Mouse (Mus musculus): ENCODE data around the gene B2m. TPM values are rescaled to one million over a fixed set of nuclear protein-coding genes. Genes with fewer than 3 reads are reported as not detected.
"Not testable (repeated sequence)": the region's sequence is repeated elsewhere in the genome, so short reads cannot be mapped to it uniquely, and the experiment has no call there.

Gene B2m
- polyA plus RNA-seq (2015; fragmentation: Nextera tagmentation; extraction: Ambion mirVana): 112 and 119 TPM in 2 replicates

- no peaks in the 10 kb centered on the region for H3K36me3 ChIP-seq
- 0 out of 2 replicates have a peak, but pooled peaks cover 7% of the 10 kb centered on the region for H3K27me3 ChIP-seq
- no peaks in the 10 kb centered on the region for H3K9me3 ChIP-seq
- H3K4me2 ChIP-seq: peak within 1 kb of the TSS; percentile 94
- peaks cover 10% of the 10 kb centered on the region for H3K4me1 ChIP-seq (replicated peaks)
- peak within 1 kb of the TSS; percentile 65 for H3K4me3 ChIP-seq
- peak; percentile 98 for ATAC-seq (ENCODE audit: low FRiP score)
- WGBS: under 1% methylated on average over 40 of the region's 40 CpGs
- H3K9ac ChIP-seq: peak within 1 kb of the TSS; percentile 79
- H3K27ac ChIP-seq: peak within 1 kb of the TSS; percentile 73; the same call in 1 of the 2 replicates
These were observed at the start of gene B2m for GRCm38 (mm10) chr2:122147508-122148241. Gene B2m (plus strand): TSS chr2:122147686.

GRCm38 (mm10) chr2:122097686-122098085 lies 49.8 kb upstream of the B2m start:
- not testable (repeated sequence) for ATAC-seq (ENCODE audit: low FRiP score); H3K4me2 ChIP-seq; H3K4me1 ChIP-seq (replicated peaks); H3K4me3 ChIP-seq; H3K9ac ChIP-seq; H3K9me3 ChIP-seq; H3K27me3 ChIP-seq; H3K27ac ChIP-seq
- H3K36me3 ChIP-seq: peaks cover 93% of the 10 kb centered on the region
- WGBS: 84% methylated on average over 5 of the region's 5 CpGs

- H3K27ac ChIP-seq: no peak overlapping the region
- no peaks in the 10 kb centered on the region for H3K4me1 ChIP-seq (replicated peaks)
- no peak overlapping the region for H3K4me2 ChIP-seq
- H3K4me3 ChIP-seq: no peak overlapping the region
- no peak for ATAC-seq (ENCODE audit: low FRiP score)
- no peaks in the 10 kb centered on the region for H3K9me3 ChIP-seq
- peaks cover 79% of the 10 kb centered on the region for H3K36me3 ChIP-seq
- no peak overlapping the region for H3K9ac ChIP-seq
- no peaks in the 10 kb centered on the region for H3K27me3 ChIP-seq
These were observed 45.4 kb upstream of the B2m start for GRCm38 (mm10) chr2:122102070-122102469.

DNA sequence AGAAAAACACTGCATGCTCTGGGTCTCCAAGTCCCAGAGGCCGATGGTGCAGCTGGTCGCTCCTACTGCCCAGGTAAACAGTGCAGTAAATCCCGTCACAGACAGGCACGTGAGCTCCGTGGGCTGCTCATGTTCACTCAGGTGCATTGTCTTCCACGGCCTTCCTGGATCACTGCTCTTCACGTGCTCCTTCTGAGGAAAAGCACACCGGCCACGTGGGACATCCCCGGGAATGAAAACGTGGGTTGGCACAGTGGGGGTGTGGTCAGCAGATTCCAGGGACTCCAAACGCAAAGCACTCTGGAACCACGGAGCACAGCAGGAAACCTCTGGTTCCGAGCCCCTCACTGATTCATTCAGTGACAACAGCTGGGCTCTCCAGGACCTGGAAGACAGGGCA lies 39.4 kb upstream of the B2m start:
- WGBS: 86% methylated on average over 14 of the region's 14 CpGs

GRCm38 (mm10) chr2:122109714-122110113 lies 37.8 kb upstream of the B2m start:
- no peak overlapping the region for H3K9ac ChIP-seq
- 91% methylated on average over 4 of the region's 4 CpGs for WGBS
- peaks cover 69% of the 10 kb centered on the region for H3K36me3 ChIP-seq
- ATAC-seq (ENCODE audit: low FRiP score): no peak
- H3K27ac ChIP-seq: no peak overlapping the region
- H3K4me1 ChIP-seq (replicated peaks): no peaks in the 10 kb centered on the region
- no peak overlapping the region for H3K4me3 ChIP-seq
- no peaks in the 10 kb centered on the region for H3K27me3 ChIP-seq
- no peaks in the 10 kb centered on the region for H3K9me3 ChIP-seq
- no peak overlapping the region for H3K4me2 ChIP-seq

More for the DNA sequence above, 39.4 kb upstream of the B2m start:
- no peak overlapping the region for H3K9ac ChIP-seq
- H3K27me3 ChIP-seq: no peaks in the 10 kb centered on the region
- H3K36me3 ChIP-seq: peaks cover 69% of the 10 kb centered on the region
- no peak overlapping the region for H3K4me2 ChIP-seq
- H3K4me3 ChIP-seq: no peak overlapping the region
- ATAC-seq (ENCODE audit: low FRiP score): no peak
- no peaks in the 10 kb centered on the region for H3K9me3 ChIP-seq
- no peak overlapping the region for H3K27ac ChIP-seq
- H3K4me1 ChIP-seq (replicated peaks): no peaks in the 10 kb centered on the region

GRCm38 (mm10) chr2:122116888-122117287 lies 30.6 kb upstream of the B2m start:
- Histone ChIP-seq H3K9me3 (no peaks in the 10 kb centered on the region), H3K27ac (no peak overlapping the region), H3K27me3 (no peaks in the 10 kb centered on the region), H3K4me2 (peak overlapping the region; percentile 66), H3K4me1 (replicated peaks) (peaks cover 13% of the 10 kb centered on the region), H3K9ac (0 out of 2 replicates have a peak overlapping the region, but pooled peaks have one; percentile 96), H3K36me3 (peaks cover 16% of the 10 kb centered on the region), H3K4me3 (no peak overlapping the region; the same call in 1 of the 2 replicates)
- WGBS: 96% methylated on average over 2 of the region's 2 CpGs
- no peak for ATAC-seq (ENCODE audit: low FRiP score)

DNA sequence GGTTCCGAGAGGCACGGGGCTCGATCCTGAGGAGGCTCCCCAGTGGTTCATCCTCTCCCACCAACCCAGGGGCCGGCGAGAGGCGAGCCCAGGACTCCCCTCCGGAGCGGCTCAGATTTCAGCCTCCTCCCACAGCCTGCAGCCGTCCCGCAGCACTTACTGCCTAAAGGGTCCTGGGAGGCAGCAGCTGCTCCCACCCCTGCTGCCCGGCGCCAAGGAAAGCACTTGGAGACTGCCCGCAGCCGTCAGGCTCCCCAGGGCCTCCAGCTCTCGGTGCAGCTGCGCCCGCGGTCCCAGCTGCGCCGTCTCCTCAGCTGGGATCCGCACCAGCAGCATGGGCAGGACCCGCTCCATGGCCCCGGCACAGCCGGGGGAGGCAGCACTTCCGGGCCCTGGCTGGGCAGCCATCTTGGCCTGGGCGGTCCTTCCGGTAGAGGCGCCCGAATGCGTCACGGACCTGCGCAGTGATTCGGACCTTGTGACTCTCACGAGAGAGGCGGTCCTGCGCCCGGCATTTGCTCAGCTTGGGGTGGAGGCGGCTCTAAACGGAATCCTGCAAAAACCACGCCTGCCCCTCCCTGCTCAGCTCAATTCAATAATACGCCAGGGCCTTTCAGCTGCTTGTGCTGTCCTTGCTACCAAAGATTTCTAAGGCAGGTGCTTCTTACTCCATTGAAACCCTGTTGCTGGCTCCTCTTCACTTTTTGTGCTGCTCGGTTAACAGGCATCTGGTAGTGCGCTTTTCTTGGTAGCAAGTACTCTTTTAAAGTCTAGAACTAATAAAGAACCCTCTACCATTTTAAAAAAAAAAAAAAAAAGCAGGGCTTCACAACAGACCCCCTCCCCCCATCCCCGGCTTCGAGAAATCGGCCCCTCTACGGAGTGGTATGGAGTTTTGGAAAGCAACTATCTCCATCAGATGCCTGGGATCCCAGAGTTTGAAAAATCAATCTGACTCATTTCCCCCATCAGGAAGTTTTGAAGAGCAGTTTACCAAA lies 29.2 kb upstream of the B2m start, which contains the start of gene Spg11:
TSS of gene Spg11 (minus strand) at position 426 of the 998 bp plus-strand sequence.
- WGBS: 1% methylated on average over 47 of the region's 47 CpGs
- peak; percentile 100 for ATAC-seq (ENCODE audit: low FRiP score)
- peak within 1 kb of the TSS; percentile 98 for H3K27ac ChIP-seq
- H3K9me3 ChIP-seq: no peaks in the 10 kb centered on the region
- peak within 1 kb of the TSS; percentile 96 for H3K9ac ChIP-seq
- no peaks in the 10 kb centered on the region for H3K27me3 ChIP-seq
- H3K4me2 ChIP-seq: peak within 1 kb of the TSS; percentile 66
- peaks cover 11% of the 10 kb centered on the region for H3K36me3 ChIP-seq
- peaks cover 13% of the 10 kb centered on the region for H3K4me1 ChIP-seq (replicated peaks)
- H3K4me3 ChIP-seq: peak within 1 kb of the TSS; percentile 84

DNA sequence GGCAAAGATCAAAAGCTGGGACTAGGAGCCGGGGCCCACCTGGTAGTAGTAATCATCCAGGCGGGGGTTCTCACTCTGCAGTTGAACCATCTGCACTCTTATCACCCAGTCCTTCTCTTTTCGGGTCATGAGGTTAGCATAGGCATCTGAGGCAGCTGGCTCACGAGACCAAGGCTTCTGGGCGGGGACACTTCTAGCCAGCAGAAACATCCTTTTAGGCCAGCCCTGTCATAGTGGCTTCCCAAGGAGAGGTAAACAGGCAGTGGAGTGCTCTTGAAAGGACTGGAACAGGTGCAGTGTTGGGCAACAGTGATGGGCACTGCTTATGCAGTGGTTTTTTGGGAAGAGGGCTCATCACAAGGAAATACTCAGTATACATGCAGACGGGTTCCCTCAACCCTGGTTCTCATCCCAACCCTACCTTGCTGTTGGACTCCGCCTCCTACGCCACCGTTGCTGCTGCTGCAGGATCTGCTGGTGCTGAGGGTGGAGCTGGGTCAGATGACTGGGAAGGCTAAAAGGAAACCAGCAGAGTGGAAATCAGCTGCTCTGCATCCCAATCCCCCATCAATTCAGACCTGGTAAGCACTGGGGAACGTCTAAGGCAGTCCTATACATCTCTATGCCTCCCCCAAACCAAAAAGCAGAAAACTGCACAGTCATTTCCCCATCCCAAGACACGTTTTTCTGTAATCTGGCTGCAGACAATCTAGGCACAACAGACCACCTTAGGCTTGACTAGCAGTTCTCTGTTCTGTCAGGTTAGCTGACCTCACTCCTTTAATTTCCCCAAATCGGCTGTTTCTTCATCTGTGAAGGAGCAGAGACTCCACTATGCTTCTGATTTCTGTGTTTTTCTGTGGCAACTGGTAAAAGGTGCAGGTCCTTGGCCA lies 21.6 kb upstream of the B2m start:
- Histone ChIP-seq H3K9me3 (no peaks in the 10 kb centered on the region), H3K27me3 (no peaks in the 10 kb centered on the region), H3K27ac (no peak overlapping the region), H3K4me1 (replicated peaks) (no peaks in the 10 kb centered on the region; the same call in 1 of the 2 replicates), H3K9ac (no peak overlapping the region), H3K4me3 (no peak overlapping the region), H3K36me3 (no peaks in the 10 kb centered on the region), H3K4me2 (no peak overlapping the region)
- 59% methylated on average over 12 of the region's 12 CpGs for WGBS
- no peak for ATAC-seq (ENCODE audit: low FRiP score)

- H3K4me2 ChIP-seq: no peak overlapping the region
- H3K27me3 ChIP-seq: no peaks in the 10 kb centered on the region
- no peak overlapping the region for H3K27ac ChIP-seq
- H3K4me1 ChIP-seq (replicated peaks): no peaks in the 10 kb centered on the region; the same call in 1 of the 2 replicates
- H3K9ac ChIP-seq: no peak overlapping the region
- no peak overlapping the region for H3K4me3 ChIP-seq
- H3K9me3 ChIP-seq: no peaks in the 10 kb centered on the region
- no peaks in the 10 kb centered on the region for H3K36me3 ChIP-seq
- no peak for ATAC-seq (ENCODE audit: low FRiP score)
- WGBS: 42% methylated on average over 5 of the region's 5 CpGs
These were observed 20.6 kb upstream of the B2m start for GRCm38 (mm10) chr2:122126765-122127347.

GRCm38 (mm10) chr2:122127635-122128034 lies 19.9 kb upstream of the B2m start:
- no peak for ATAC-seq (ENCODE audit: low FRiP score)
- Histone ChIP-seq H3K9ac (no peak overlapping the region), H3K27ac (no peak overlapping the region), H3K27me3 (no peaks in the 10 kb centered on the region), H3K4me3 (no peak overlapping the region), H3K4me1 (replicated peaks) (no peaks in the 10 kb centered on the region; the same call in 1 of the 2 replicates), H3K9me3 (no peaks in the 10 kb centered on the region), H3K36me3 (no peaks in the 10 kb centered on the region), H3K4me2 (no peak overlapping the region)
- WGBS: 92% methylated on average over 4 of the region's 4 CpGs

- H3K4me1 ChIP-seq (replicated peaks): no peaks in the 10 kb centered on the region; the same call in 1 of the 2 replicates
- H3K4me2 ChIP-seq: no peak overlapping the region
- ATAC-seq (ENCODE audit: low FRiP score): no peak
- H3K9ac ChIP-seq: no peak overlapping the region
- H3K27me3 ChIP-seq: 0 out of 2 replicates have a peak, but pooled peaks cover 3% of the 10 kb centered on the region
- no peak overlapping the region for H3K27ac ChIP-seq
- no peak overlapping the region for H3K4me3 ChIP-seq
- H3K36me3 ChIP-seq: no peaks in the 10 kb centered on the region
- 92% methylated on average over 2 of the region's 2 CpGs for WGBS
- H3K9me3 ChIP-seq: no peaks in the 10 kb centered on the region
These were observed 15.4 kb upstream of the B2m start for GRCm38 (mm10) chr2:122132078-122132477.
